Mouse (Mus musculus) midbrain, embryonic 12.5 days (tissue): Measurements from ENCODE around the gene Gm42906. TPM values are rescaled to one million over a fixed set of nuclear protein-coding genes. Genes with fewer than 3 reads are reported as not detected.

Experiments
- ATAC-seq: fragments of 200-750 bp; cut with Nextera tagmentation; 2 replicates; pipeline ENCODE4 v1.8.0; 2017; ENCODE audit warnings: low read depth, moderate TSS enrichment, moderate library complexity; ENCODE audit not compliant: low FRiP score
- H3K27ac ChIP-seq: fragments of 300-500 bp; sonication (generic); replicated peaks from 2 replicates; pipeline ENCODE4 v1.5.1; 2016; ENCODE audit warnings: mild to moderate bottlenecking
- H3K27me3 ChIP-seq: fragments of 300-500 bp; sonication (generic); 2 replicates; pipeline ENCODE4 v1.6.1; 2016; ENCODE audit warnings: mild to moderate bottlenecking
- H3K36me3 ChIP-seq: fragments of 300-500 bp; sonication (generic); 2 replicates; pipeline ENCODE4 v1.6.1; 2016
- H3K4me1 ChIP-seq: fragments of 300-500 bp; sonication (generic); 2 replicates; pipeline ENCODE4 v1.6.1; 2016
- H3K4me2 ChIP-seq: fragments of 300-500 bp; sonication (generic); replicated peaks from 2 replicates; pipeline ENCODE4 v1.6.1; 2016; ENCODE audit warnings: mild to moderate bottlenecking, moderate library complexity
- H3K4me3 ChIP-seq: fragments of 300-500 bp; sonication (generic); 2 replicates; pipeline ENCODE4 v1.5.1; 2016; ENCODE audit warnings: mild to moderate bottlenecking
- H3K9ac ChIP-seq: fragments of 300-500 bp; sonication (generic); replicated peaks from 2 replicates; pipeline ENCODE4 v1.6.1; 2016; ENCODE audit warnings: mild to moderate bottlenecking, moderate library complexity
- H3K9me3 ChIP-seq: fragments of 300-500 bp; sonication (generic); 2 replicates; pipeline ENCODE4 v1.6.1; 2016; ENCODE audit warnings: mild to moderate bottlenecking
- WGBS: fragments of 180-500 bp; shearing (Covaris S2); methylation state at CpG from one replicate; pipeline ENCODE4 v1.1.7; 2016; 5-methylcytosine and 5-hydroxymethylcytosine counted together
- polyA plus RNA-seq: library from polyadenylated mRNA; unstranded; fragments of >200 nt; fragmentation: Nextera tagmentation; extraction: Ambion mirVana; gene quantifications from 2 replicates; pipeline ENCODE4 v1.2.1, GENCODE M21; 2016

Gm42906 gene
- polyA plus RNA-seq, 1 experiment from 2014 or later = not detected

DNA sequence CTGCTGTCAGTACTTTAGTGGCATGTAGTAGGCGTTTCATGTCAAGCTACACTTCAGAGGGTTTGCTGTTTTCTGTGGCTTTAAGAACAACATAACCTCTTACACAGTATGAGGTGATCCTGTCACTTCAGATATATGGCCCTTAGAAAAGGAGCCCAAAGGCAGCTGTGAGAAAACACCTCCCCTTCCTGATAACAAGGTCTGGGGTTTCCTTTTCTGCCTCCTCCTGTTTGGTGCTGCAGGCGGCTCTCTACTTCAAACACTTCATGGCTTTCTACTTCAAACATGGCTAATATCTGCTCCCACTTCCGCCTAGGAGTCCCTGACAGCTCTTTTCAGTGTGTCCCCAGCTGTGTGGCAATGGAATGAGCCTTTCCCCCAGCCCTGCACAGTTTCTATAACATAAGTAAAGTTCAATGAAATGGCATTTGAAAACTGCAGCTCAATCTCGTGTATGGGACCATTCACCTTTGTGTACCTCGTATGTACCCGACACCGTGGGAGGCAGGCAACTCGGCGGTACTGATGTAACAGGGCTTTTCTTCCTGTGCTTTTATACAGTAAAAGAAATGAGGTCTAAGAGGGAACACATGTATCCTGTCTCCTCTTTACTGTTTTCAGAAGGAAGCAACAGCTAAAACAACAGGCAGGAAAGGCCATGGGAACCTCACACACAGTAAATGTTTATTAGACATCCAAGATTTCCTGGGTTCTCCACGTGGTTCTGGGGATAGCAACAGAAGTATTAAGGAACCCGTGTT, 180.7 kb downstream of the Gm42906 start:
- Histone ChIP-seq H3K27ac (no peak overlapping the region), H3K4me1 (peaks cover 2% of the 10 kb centered on the region; the same call in 1 of the 2 replicates), H3K27me3 (no peaks in the 10 kb centered on the region), H3K36me3 (no peaks in the 10 kb centered on the region), H3K4me3 (no peak overlapping the region), H3K4me2 (no peak overlapping the region), H3K9me3 (no peaks in the 10 kb centered on the region), H3K9ac (no peak overlapping the region)
- no peak for ATAC-seq
- WGBS = 72% methylated on average over 11 of the region's 11 CpGs

- 89% methylated on average over 2 of the region's 2 CpGs for WGBS
- no peak for ATAC-seq
- no peak overlapping the region for H3K4me2 ChIP-seq
- H3K9ac ChIP-seq = no peak overlapping the region
- H3K27me3 ChIP-seq = no peaks in the 10 kb centered on the region
- H3K4me3 ChIP-seq = no peak overlapping the region
- H3K4me1 ChIP-seq = peaks cover 2% of the 10 kb centered on the region; the same call in 1 of the 2 replicates
- H3K27ac ChIP-seq = no peak overlapping the region
- H3K36me3 ChIP-seq = no peaks in the 10 kb centered on the region
- no peaks in the 10 kb centered on the region for H3K9me3 ChIP-seq
These were observed 181.7 kb downstream of the Gm42906 start for GRCm38 (mm10) chr5:151246287-151246686.

DNA sequence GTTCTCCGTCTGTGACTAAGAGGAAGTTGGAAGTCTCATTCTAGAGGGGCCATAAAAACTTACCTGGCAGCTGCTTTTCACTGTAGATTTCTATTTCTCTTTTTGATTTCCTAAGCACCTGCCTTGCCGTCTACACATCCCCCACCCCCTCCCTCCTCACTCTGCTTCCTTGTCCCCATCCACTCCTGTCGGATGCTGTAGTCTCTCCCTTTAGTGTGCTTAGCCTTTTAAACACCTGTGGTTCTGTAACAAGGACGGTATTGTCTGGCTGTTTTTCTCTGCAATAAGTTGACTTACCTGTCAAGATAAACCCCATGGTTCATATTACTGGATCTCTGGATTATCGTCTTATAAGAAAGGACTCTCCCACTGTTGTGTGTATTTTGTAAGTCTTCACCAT, 182.4 kb downstream of the Gm42906 start:
- H3K4me2 ChIP-seq = no peak overlapping the region
- H3K9me3 ChIP-seq = no peaks in the 10 kb centered on the region
- no peak overlapping the region for H3K4me3 ChIP-seq
- no peaks in the 10 kb centered on the region for H3K36me3 ChIP-seq
- no peaks in the 10 kb centered on the region for H3K27me3 ChIP-seq
- H3K27ac ChIP-seq = no peak overlapping the region
- 90% methylated on average over 5 of the region's 5 CpGs for WGBS
- ATAC-seq = no peak
- no peak overlapping the region for H3K9ac ChIP-seq
- H3K4me1 ChIP-seq = peaks cover 2% of the 10 kb centered on the region; the same call in 1 of the 2 replicates

GRCm38 (mm10) chr5:151238730-151239129, 189.2 kb downstream of the Gm42906 start:
- no peak for ATAC-seq
- H3K27ac ChIP-seq = no peak overlapping the region
- no peaks in the 10 kb centered on the region for H3K36me3 ChIP-seq
- 78% methylated on average over 9 of the region's 9 CpGs for WGBS
- no peak overlapping the region for H3K4me2 ChIP-seq
- no peaks in the 10 kb centered on the region for H3K9me3 ChIP-seq
- peaks cover 3% of the 10 kb centered on the region; the same call in 1 of the 2 replicates for H3K4me1 ChIP-seq
- no peak overlapping the region for H3K4me3 ChIP-seq
- peaks cover 10% of the 10 kb centered on the region; the same call in 1 of the 2 replicates for H3K27me3 ChIP-seq
- H3K9ac ChIP-seq = no peak overlapping the region

DNA sequence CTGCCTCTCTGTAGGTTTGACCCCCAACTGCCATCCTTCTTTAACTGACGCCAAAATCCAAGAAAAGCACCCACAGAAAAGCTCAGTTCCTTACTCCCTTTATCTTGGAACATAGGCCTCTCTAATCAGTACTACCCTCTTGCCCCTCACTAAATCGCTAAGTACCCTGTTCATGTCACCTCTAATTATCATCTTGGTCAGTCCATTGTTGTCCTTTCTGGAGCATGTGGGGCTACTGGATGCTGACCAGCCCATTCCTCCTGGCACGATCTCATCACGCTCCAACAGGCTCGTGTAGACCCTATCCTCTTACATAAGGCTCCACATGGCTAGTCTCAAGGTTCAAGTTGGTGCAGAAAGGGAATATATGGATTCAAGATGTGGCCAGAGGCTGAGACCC, 191.6 kb downstream of the Gm42906 start:
- H3K4me2 ChIP-seq = no peak overlapping the region
- H3K27ac ChIP-seq = no peak overlapping the region
- H3K9me3 ChIP-seq = no peaks in the 10 kb centered on the region
- WGBS = 75% methylated on average over 5 of the region's 5 CpGs
- no peak overlapping the region for H3K4me3 ChIP-seq
- H3K9ac ChIP-seq = no peak overlapping the region
- H3K36me3 ChIP-seq = no peaks in the 10 kb centered on the region
- peaks cover 30% of the 10 kb centered on the region for H3K27me3 ChIP-seq
- no peak for ATAC-seq
- peaks cover 11% of the 10 kb centered on the region; the same call in 1 of the 2 replicates for H3K4me1 ChIP-seq

DNA sequence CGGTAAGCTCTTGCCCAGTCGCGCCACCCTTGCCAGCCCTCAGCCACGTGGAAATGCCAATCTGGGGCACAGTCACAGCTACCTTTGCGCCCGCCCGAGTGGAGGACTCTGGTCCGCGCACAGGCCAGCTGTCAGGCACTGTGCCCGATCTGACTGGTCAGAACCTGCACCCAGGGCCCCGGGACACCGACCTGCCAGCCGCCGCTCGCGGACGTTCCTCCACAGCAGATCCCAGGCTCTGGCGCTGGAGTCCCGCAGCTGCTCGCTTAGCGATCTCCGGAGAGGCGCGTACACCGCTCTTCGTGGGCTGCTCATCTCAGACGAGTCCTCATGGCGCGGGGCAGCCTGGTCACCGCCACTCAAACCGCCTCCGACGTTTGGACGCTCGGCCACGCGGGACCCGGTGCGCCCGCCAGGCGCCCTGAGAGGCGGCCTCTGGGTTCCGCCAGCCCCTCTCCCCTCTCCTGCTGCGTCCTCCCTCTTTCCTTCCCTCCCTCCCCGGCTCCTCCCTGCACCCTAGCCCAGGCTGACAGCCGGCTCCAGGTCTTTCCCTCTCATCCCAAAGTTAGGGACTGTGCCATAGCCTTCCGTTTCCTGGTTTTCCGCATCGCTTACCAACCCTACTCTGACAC, 194.4 kb downstream of the Gm42906 start, which contains the start of gene Stard13:
TSS of gene Stard13 (minus strand) at position 437 of the 632 bp plus-strand sequence.
- 2% methylated on average over 45 of the region's 49 CpGs for WGBS
- no peaks in the 10 kb centered on the region for H3K36me3 ChIP-seq
- no peak within 1 kb of the TSS for H3K27ac ChIP-seq
- ATAC-seq = peak; percentile 84
- H3K9me3 ChIP-seq = no peaks in the 10 kb centered on the region
- peak within 1 kb of the TSS; percentile 40 for H3K9ac ChIP-seq
- H3K4me3 ChIP-seq = peak within 1 kb of the TSS; percentile 44
- peak within 1 kb of the TSS; percentile 85 for H3K4me2 ChIP-seq
- peaks cover 30% of the 10 kb centered on the region for H3K27me3 ChIP-seq
- peaks cover 11% of the 10 kb centered on the region; the same call in 1 of the 2 replicates for H3K4me1 ChIP-seq

DNA sequence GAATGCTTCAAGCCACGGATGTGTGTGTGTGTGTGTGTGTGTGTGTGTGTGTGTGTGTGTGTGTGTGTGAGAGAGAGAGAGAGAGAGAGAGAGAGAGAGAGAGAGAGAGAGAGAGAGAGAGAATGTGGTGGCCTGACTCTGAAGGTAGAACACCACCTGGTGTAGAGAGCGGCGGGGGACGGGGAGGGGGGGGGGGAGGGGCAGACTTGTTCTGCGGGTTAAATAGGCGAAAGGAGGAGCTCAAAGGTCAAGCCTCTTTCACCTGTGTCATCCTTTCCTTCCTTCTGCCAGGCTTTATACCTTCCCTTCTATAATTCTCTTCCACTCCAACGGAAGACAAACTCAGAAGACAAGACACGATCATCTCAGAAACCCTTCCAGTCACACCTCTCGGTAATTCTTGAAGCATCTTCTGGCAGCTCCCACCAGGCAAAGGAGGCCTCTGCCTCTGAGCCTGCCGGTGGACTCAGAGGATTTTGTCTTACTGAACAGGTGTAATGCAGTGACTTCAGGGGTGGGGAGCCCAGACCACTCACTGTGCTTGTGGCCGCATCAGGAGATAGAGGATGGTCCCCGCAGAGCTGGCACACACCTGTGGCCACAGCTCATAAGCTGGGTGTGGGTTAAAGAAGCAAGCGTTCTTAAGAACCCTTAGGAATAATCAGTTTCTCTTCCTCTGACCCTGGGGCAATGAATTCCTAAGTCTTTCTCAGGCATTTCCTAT, 195.2 kb downstream of the Gm42906 start:
- Histone ChIP-seq H3K9ac (peak overlapping the region; percentile 40), H3K4me1 (peaks cover 11% of the 10 kb centered on the region; the same call in 1 of the 2 replicates), H3K36me3 (no peaks in the 10 kb centered on the region), H3K4me3 (peak overlapping the region; percentile 44), H3K4me2 (peak overlapping the region; percentile 85), H3K27me3 (peaks cover 30% of the 10 kb centered on the region), H3K9me3 (no peaks in the 10 kb centered on the region), H3K27ac (no peak overlapping the region)
- 24% methylated on average over 8 of the region's 13 CpGs for WGBS
- peak; percentile 21; the same call in 1 of the 2 replicates for ATAC-seq

DNA sequence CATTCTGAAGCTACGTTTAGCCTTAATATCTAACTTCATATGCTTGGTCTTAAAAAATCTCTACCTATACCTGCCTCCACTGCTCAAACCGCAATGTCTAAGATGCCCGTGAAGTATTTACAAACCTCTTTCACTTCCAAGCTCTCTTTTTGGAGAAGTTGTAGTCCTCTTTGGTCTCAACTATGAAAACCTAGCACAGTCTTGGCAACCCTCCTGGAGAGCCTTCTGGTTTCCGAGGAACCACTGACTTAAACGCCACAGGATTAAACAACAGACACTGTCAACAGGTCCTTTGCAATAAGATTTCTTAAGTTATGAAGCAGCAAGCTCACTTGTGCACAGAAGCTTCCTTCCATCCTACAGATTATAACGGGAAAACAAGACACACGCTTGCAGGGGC, 196.1 kb downstream of the Gm42906 start:
- H3K27me3 ChIP-seq = peaks cover 30% of the 10 kb centered on the region
- no peak for ATAC-seq
- no peak overlapping the region for H3K4me3 ChIP-seq
- H3K4me1 ChIP-seq = peaks cover 11% of the 10 kb centered on the region; the same call in 1 of the 2 replicates
- no peaks in the 10 kb centered on the region for H3K36me3 ChIP-seq
- H3K4me2 ChIP-seq = no peak overlapping the region
- H3K27ac ChIP-seq = no peak overlapping the region
- no peaks in the 10 kb centered on the region for H3K9me3 ChIP-seq
- no peak overlapping the region for H3K9ac ChIP-seq
- 93% methylated on average over 7 of the region's 7 CpGs for WGBS

- Histone ChIP-seq H3K4me3 (no peak overlapping the region), H3K36me3 (no peaks in the 10 kb centered on the region), H3K4me1 (peaks cover 11% of the 10 kb centered on the region; the same call in 1 of the 2 replicates), H3K9ac (no peak overlapping the region), H3K27ac (no peak overlapping the region), H3K27me3 (peaks cover 30% of the 10 kb centered on the region), H3K9me3 (no peaks in the 10 kb centered on the region), H3K4me2 (no peak overlapping the region)
- 89% methylated on average over 4 of the region's 4 CpGs for WGBS
- ATAC-seq = no peak
These were observed 196.6 kb downstream of the Gm42906 start for GRCm38 (mm10) chr5:151231411-151231810.

DNA sequence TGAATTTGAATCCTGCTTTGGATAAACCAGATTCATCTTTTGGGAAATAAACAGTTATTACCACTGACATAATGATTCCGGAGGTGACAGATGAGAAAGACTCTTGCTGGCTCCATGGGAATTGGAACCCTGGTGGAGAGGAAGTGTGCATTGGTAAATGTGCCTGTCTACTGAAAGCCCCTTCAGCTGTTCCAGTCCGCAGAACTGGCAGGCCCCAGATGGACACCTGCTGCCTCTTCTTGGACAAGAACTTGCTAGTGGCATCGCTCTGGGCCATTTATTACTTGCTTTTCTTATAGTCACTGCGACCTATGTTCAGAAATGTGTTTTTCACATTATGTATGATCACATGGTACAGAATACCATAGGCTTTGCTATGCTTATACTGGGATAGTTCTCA, 197.5 kb downstream of the Gm42906 start:
- no peak overlapping the region for H3K4me3 ChIP-seq
- H3K9me3 ChIP-seq = no peaks in the 10 kb centered on the region
- H3K4me2 ChIP-seq = no peak overlapping the region
- no peaks in the 10 kb centered on the region for H3K36me3 ChIP-seq
- H3K9ac ChIP-seq = no peak overlapping the region
- H3K4me1 ChIP-seq = peaks cover 11% of the 10 kb centered on the region; the same call in 1 of the 2 replicates
- 92% methylated on average over 4 of the region's 4 CpGs for WGBS
- no peak for ATAC-seq
- H3K27ac ChIP-seq = no peak overlapping the region
- peaks cover 25% of the 10 kb centered on the region for H3K27me3 ChIP-seq

- Histone ChIP-seq H3K27me3 (peaks cover 18% of the 10 kb centered on the region), H3K27ac (no peak overlapping the region), H3K9me3 (no peaks in the 10 kb centered on the region), H3K4me3 (no peak overlapping the region), H3K4me2 (no peak overlapping the region), H3K36me3 (no peaks in the 10 kb centered on the region), H3K4me1 (peaks cover 7% of the 10 kb centered on the region; the same call in 1 of the 2 replicates), H3K9ac (no peak overlapping the region)
- 68% methylated on average over 13 of the region's 13 CpGs for WGBS
- ATAC-seq = no peak
These were observed 199.5 kb downstream of the Gm42906 start for GRCm38 (mm10) chr5:151228367-151229005.
